ENCODE assay signal across 8 mouse cellular contexts in genomic region chr9:72169728-72170188, GRCm38 (mm10). TPM values are rescaled to one million over a fixed set of nuclear protein-coding genes. Genes with fewer than 3 reads are reported as not detected.
A peak's percentile ranks its signal among the peaks of the same experiment; 100 is the strongest.
DNase-seq lines count a peak whose midpoint lies in the region; ATAC-seq and TF ChIP-seq lines count a peak whose summit lies in the region.

No protein-coding gene starts in this region.

- intact Hi-C loops in left cerebral cortex, postnatal 36 days (cut with DNase I) = no loop called here

- peak overlapping the region; percentile 35 for H3K4me2 ChIP-seq in intestine, embryonic 16.5 days (ENCODE audit: low read depth, low read length)
- peak overlapping the region; percentile 73 for H3K4me2 ChIP-seq in liver, postnatal 0 days (ENCODE audit: low read depth, low read length)
- H3K4me2 ChIP-seq in neural tube, embryonic 11.5 days (ENCODE audit: low read depth) = peak overlapping the region; percentile 41

- DNase-seq in MEL-GATA-1-ER (ENCODE audit: extremely low read depth, low read depth) = peak; percentile 54
- DNase-seq in c-Kit-positive CD71-positive TER-119-positive erythroid progenitor cells, embryonic 14.5 days (ENCODE audit: low spot score) = peak; percentile 34
- DNase-seq in heart, adult 11 months = peak; percentile 95
- peak; percentile 58 for DNase-seq in liver, postnatal 0 days
- peak; percentile 25 for DNase-seq in neural tube, embryonic 11.5 days (ENCODE audit: low spot score)
- no peak for DNase-seq in left cerebral cortex, postnatal 36 days (ENCODE audit: low spot score in 2 of 2)
- DNase-seq in frontal cortex, postnatal 36 days (ENCODE audit: low spot score in 2 of 2) = no peak

- no peak for TF ChIP-seq EP300 in liver, postnatal 0 days (IDR thresholded peaks at IDR 0.05; ENCODE audit: low read depth)

- H3K4me1 ChIP-seq in intestine, embryonic 16.5 days (ENCODE audit: control insufficient read depth, insufficient read depth, low read length) = peaks cover 3% of the 10 kb centered on the region; the same call in 1 of the 2 replicates
- H3K4me1 ChIP-seq in liver, postnatal 0 days (ENCODE audit: insufficient read depth) = peaks cover 12% of the 10 kb centered on the region; the same call in 1 of the 2 replicates
- H3K4me1 ChIP-seq in neural tube, embryonic 11.5 days (ENCODE audit: control insufficient read depth, insufficient read depth, low read length) = peaks cover 3% of the 10 kb centered on the region; the same call in 1 of the 2 replicates

- peak overlapping the region; percentile 7 for H3K9ac ChIP-seq in intestine, embryonic 16.5 days (ENCODE audit: low read depth, low read length)
- peak overlapping the region; percentile 42 for H3K9ac ChIP-seq in liver, postnatal 0 days (replicated peaks)
- peak overlapping the region; percentile 0 for H3K9ac ChIP-seq in neural tube, embryonic 11.5 days (ENCODE audit: low read length)

- WGBS in intestine, embryonic 16.5 days = 6% methylated on average over 12 of the region's 12 CpGs
- WGBS in liver, postnatal 0 days (ENCODE audit: insufficient replicate concordance) = 9% methylated on average over 12 of the region's 12 CpGs
- 8% methylated on average over 12 of the region's 12 CpGs for whole genome bisulfite sequencing in neural tube, embryonic 11.5 days

- peak overlapping the region; percentile 18 for H3K4me3 ChIP-seq in intestine, embryonic 16.5 days (ENCODE audit: low read length)
- peak overlapping the region; percentile 36 for H3K4me3 ChIP-seq in liver, postnatal 0 days (ENCODE audit: low read depth, low read length)
- peak overlapping the region; percentile 17 for H3K4me3 ChIP-seq in neural tube, embryonic 11.5 days (ENCODE audit: low read depth, low read length)

- no peaks in the 10 kb centered on the region for H3K36me3 ChIP-seq in intestine, embryonic 16.5 days (ENCODE audit: control insufficient read depth, insufficient read depth, low read length)
- no peaks in the 10 kb centered on the region for H3K36me3 ChIP-seq in liver, postnatal 0 days (replicated peaks; ENCODE audit: insufficient read depth, low read length)
- H3K36me3 ChIP-seq in neural tube, embryonic 11.5 days (ENCODE audit: control insufficient read depth, insufficient read depth, low read length) = no peaks in the 10 kb centered on the region

- H3K27me3 ChIP-seq in intestine, embryonic 16.5 days (replicated peaks; ENCODE audit: control insufficient read depth, insufficient read depth, low read length) = no peaks in the 10 kb centered on the region
- no peaks in the 10 kb centered on the region for H3K27me3 ChIP-seq in liver, postnatal 0 days (ENCODE audit: insufficient read depth, low read length)
- no peaks in the 10 kb centered on the region for H3K27me3 ChIP-seq in neural tube, embryonic 11.5 days (ENCODE audit: control insufficient read depth, insufficient read depth, low read length)

- peak; percentile 84 for ATAC-seq in intestine, embryonic 16.5 days
- ATAC-seq in liver, postnatal 0 days = peak; percentile 81
- 0 out of 2 replicates have a peak, but pooled peaks have one; percentile 38 for ATAC-seq in neural tube, embryonic 11.5 days (ENCODE audit: insufficient read depth, low FRiP score, low TSS enrichment)

- H3K9me3 ChIP-seq in intestine, embryonic 16.5 days (ENCODE audit: control insufficient read depth, low read length) = no peaks in the 10 kb centered on the region
- no peaks in the 10 kb centered on the region for H3K9me3 ChIP-seq in liver, postnatal 0 days (ENCODE audit: low read length)
- H3K9me3 ChIP-seq in neural tube, embryonic 11.5 days (ENCODE audit: control insufficient read depth, low read length) = no peaks in the 10 kb centered on the region

- no peak for TF ChIP-seq CTCF in liver, postnatal 0 days (IDR thresholded peaks at IDR 0.05; ENCODE audit: low read depth)

- H3K27ac ChIP-seq in intestine, embryonic 16.5 days (ENCODE audit: low read length) = no peak overlapping the region
- 0 out of 2 replicates have a peak overlapping the region, but pooled peaks have one; percentile 18 for H3K27ac ChIP-seq in liver, postnatal 0 days (ENCODE audit: low read depth)
- H3K27ac ChIP-seq in neural tube, embryonic 11.5 days (ENCODE audit: low read depth, low read length) = no peak overlapping the region

RNA-seq across cellular contexts. Expression of gene Tcf12, which starts 58.1 kb away (rescaled TPM):
- polyA plus RNA-seq in intestine, embryonic 16.5 days (2015; fragmentation: Nextera tagmentation; extraction: Ambion mirVana) = 23.9 and 26.0 TPM in 2 replicates
- 7.1 and 8.3 TPM in 2 replicates for polyA plus RNA-seq in liver, postnatal 0 days (2015; fragmentation: Nextera tagmentation; extraction: Ambion mirVana)
- 209 and 219 TPM in 2 replicates for polyA plus RNA-seq in neural tube, embryonic 11.5 days (2014; fragmentation: Nextera tagmentation; extraction: Ambion mirVana)
- 10 to 100 TPM; 43.8 to 48.6 TPM for total RNA-seq in left cerebral cortex, postnatal 36 days (2021)

Comparison
In these comparisons a context has a peak if more than half of its experiments do, and no peak if none do; other contexts are left out.
1. DNase-seq: peak in MEL-GATA-1-ER (single experiment), c-Kit-positive CD71-positive TER-119-positive erythroid progenitor cells, embryonic 14.5 days (single experiment), heart, adult 11 months (single experiment), liver, postnatal 0 days (single experiment) and neural tube, embryonic 11.5 days (single experiment); none in left cerebral cortex, postnatal 36 days (0 of 2) and frontal cortex, postnatal 36 days (0 of 2).
2. Peak in every context shown above with its lines, with median percentiles within 50 percentile points of each other: ATAC-seq, H3K4me2 ChIP-seq, H3K4me3 ChIP-seq and H3K9ac ChIP-seq.